Mouse (Mus musculus) C2C12 (cell line): ENCODE measurements at regions not wholly inside any gene's neighbourhood (a gene's known extent, or its start where the extent isn't known, plus 50 kb on each side); places are given as distances from the start of the nearest gene placed in this dataset.

Experiments
- CTCF ChIP-seq: IDR thresholded peaks from one replicate; pipeline ENCODE4 v1.5.1; 2011; ENCODE audit not compliant: control insufficient read depth, insufficient read depth, insufficient read length
- FOSL1 ChIP-seq: IDR thresholded peaks from one replicate; pipeline ENCODE4 v1.8.0; 2011; ENCODE audit warnings: mild to moderate bottlenecking, low read length; ENCODE audit not compliant: poor library complexity, insufficient read depth, severe bottlenecking

DNA sequence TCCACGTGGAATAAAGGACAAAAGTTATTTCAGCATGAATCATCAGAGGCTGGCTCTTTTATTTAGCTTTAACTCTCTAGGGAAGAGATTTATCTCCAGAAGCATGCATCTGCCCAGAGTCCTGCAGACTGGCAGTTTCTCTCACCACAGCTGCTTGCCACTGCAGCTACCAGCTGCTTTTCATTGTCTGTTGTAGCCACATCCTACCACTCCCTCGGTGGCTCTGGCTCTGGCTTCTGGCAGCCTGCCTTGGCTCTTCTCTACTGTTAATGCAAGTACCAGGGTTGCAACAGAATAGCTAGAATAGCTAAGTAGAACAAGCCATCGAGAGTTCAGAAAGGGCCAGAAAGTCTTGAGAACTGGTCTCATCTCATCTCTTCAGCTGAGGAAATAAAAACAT, 1014.2 kb downstream of the Nsun3 start:
- TF ChIP-seq CTCF (no peak), FOSL1 (no peak)
